Mouse (Mus musculus): ENCODE measurements around the gene Sema3b. TPM values are rescaled to one million over a fixed set of nuclear protein-coding genes. Genes with fewer than 3 reads are reported as not detected.

Gene Sema3b
- polyA plus RNA-seq, 1 experiment from 2014 or later, result 12.5 TPM

- peak; percentile 73 for ATAC-seq (ENCODE audit: low read depth)
- Histone ChIP-seq H3K27me3 (ENCODE audit: control insufficient read depth, insufficient read depth, low read depth, low read length) (no peaks in the 10 kb centered on the region), H3K4me2 (ENCODE audit: low read depth, low read length) (no peak overlapping the region), H3K36me3 (ENCODE audit: control insufficient read depth, insufficient read depth, low read length) (no peaks in the 10 kb centered on the region), H3K9ac (ENCODE audit: low read length) (no peak overlapping the region), H3K27ac (ENCODE audit: low read length) (no peak overlapping the region), H3K4me1 (replicated peaks; ENCODE audit: control insufficient read depth, insufficient read depth, low read length) (peaks cover 14% of the 10 kb centered on the region), H3K4me3 (ENCODE audit: low read length) (no peak overlapping the region), H3K9me3 (ENCODE audit: control insufficient read depth, low read length) (no peaks in the 10 kb centered on the region)
- 14% methylated on average over 5 of the region's 5 CpGs for WGBS
Observed at GRCm38 (mm10) chr9:107645577-107645976, 36.5 kb upstream of the Sema3b start.

GRCm38 (mm10) chr9:107645153-107645510 is 36.1 kb upstream of the Sema3b start:
- Histone ChIP-seq H3K4me3 (ENCODE audit: low read length) (peak overlapping the region; percentile 44), H3K36me3 (ENCODE audit: control insufficient read depth, insufficient read depth, low read length) (no peaks in the 10 kb centered on the region), H3K27ac (ENCODE audit: low read length) (no peak overlapping the region), H3K27me3 (ENCODE audit: control insufficient read depth, insufficient read depth, low read depth, low read length) (no peaks in the 10 kb centered on the region), H3K4me1 (replicated peaks; ENCODE audit: control insufficient read depth, insufficient read depth, low read length) (peaks cover 14% of the 10 kb centered on the region), H3K4me2 (ENCODE audit: low read depth, low read length) (peak overlapping the region; percentile 61), H3K9ac (ENCODE audit: low read length) (peak overlapping the region; percentile 62), H3K9me3 (ENCODE audit: control insufficient read depth, low read length) (no peaks in the 10 kb centered on the region)
- WGBS, result 35% methylated on average over 7 of the region's 7 CpGs
- 0 out of 2 replicates have a peak, but pooled peaks have one; percentile 13 for ATAC-seq (ENCODE audit: low read depth)

- Histone ChIP-seq H3K27me3 (ENCODE audit: control insufficient read depth, insufficient read depth, low read depth, low read length) (no peaks in the 10 kb centered on the region), H3K9ac (ENCODE audit: low read length) (peak overlapping the region; percentile 65), H3K36me3 (ENCODE audit: control insufficient read depth, insufficient read depth, low read length) (no peaks in the 10 kb centered on the region), H3K4me3 (ENCODE audit: low read length) (peak overlapping the region; percentile 44), H3K9me3 (ENCODE audit: control insufficient read depth, low read length) (no peaks in the 10 kb centered on the region), H3K4me1 (replicated peaks; ENCODE audit: control insufficient read depth, insufficient read depth, low read length) (peaks cover 13% of the 10 kb centered on the region), H3K27ac (ENCODE audit: low read length) (no peak overlapping the region; the same call in 1 of the 2 replicates), H3K4me2 (ENCODE audit: low read depth, low read length) (peak overlapping the region; percentile 61)
- peak; percentile 90 for ATAC-seq (ENCODE audit: low read depth)
- WGBS, result 4% methylated on average over 35 of the region's 35 CpGs
Observed at GRCm38 (mm10) chr9:107644495-107645152, 35.6 kb upstream of the Sema3b start.

- Histone ChIP-seq H3K27me3 (ENCODE audit: control insufficient read depth, insufficient read depth, low read depth, low read length) (no peaks in the 10 kb centered on the region), H3K9me3 (ENCODE audit: control insufficient read depth, low read length) (no peaks in the 10 kb centered on the region), H3K9ac (ENCODE audit: low read length) (no peak overlapping the region), H3K4me2 (ENCODE audit: low read depth, low read length) (peak overlapping the region; percentile 61; the same call in 1 of the 2 replicates), H3K27ac (ENCODE audit: low read length) (no peak overlapping the region), H3K36me3 (ENCODE audit: control insufficient read depth, insufficient read depth, low read length) (no peaks in the 10 kb centered on the region), H3K4me1 (replicated peaks; ENCODE audit: control insufficient read depth, insufficient read depth, low read length) (peaks cover 8% of the 10 kb centered on the region; the same call in 1 of the 2 replicates), H3K4me3 (ENCODE audit: low read length) (no peak overlapping the region)
- 88% methylated on average over 13 of the region's 13 CpGs for WGBS
- ATAC-seq (ENCODE audit: low read depth), result no peak
Observed at GRCm38 (mm10) chr9:107643544-107644214, 34.6 kb upstream of the Sema3b start.

GRCm38 (mm10) chr9:107641666-107642065 is 32.6 kb upstream of the Sema3b start:
- H3K4me1 ChIP-seq (replicated peaks; ENCODE audit: control insufficient read depth, insufficient read depth, low read length), result peaks cover 8% of the 10 kb centered on the region; the same call in 1 of the 2 replicates
- no peak for ATAC-seq (ENCODE audit: low read depth)
- no peak overlapping the region for H3K4me3 ChIP-seq (ENCODE audit: low read length)
- H3K9me3 ChIP-seq (ENCODE audit: control insufficient read depth, low read length), result no peaks in the 10 kb centered on the region
- H3K4me2 ChIP-seq (ENCODE audit: low read depth, low read length), result no peak overlapping the region
- no peaks in the 10 kb centered on the region for H3K27me3 ChIP-seq (ENCODE audit: control insufficient read depth, insufficient read depth, low read depth, low read length)
- 69% methylated on average over 8 of the region's 8 CpGs for WGBS
- H3K9ac ChIP-seq (ENCODE audit: low read length), result no peak overlapping the region
- no peaks in the 10 kb centered on the region for H3K36me3 ChIP-seq (ENCODE audit: control insufficient read depth, insufficient read depth, low read length)
- H3K27ac ChIP-seq (ENCODE audit: low read length), result no peak overlapping the region

GRCm38 (mm10) chr9:107640257-107640772 is 31.3 kb upstream of the Sema3b start:
- Histone ChIP-seq H3K9me3 (ENCODE audit: control insufficient read depth, low read length) (no peaks in the 10 kb centered on the region), H3K4me1 (replicated peaks; ENCODE audit: control insufficient read depth, insufficient read depth, low read length) (peaks cover 14% of the 10 kb centered on the region), H3K36me3 (ENCODE audit: control insufficient read depth, insufficient read depth, low read length) (no peaks in the 10 kb centered on the region), H3K4me3 (ENCODE audit: low read length) (no peak overlapping the region), H3K9ac (ENCODE audit: low read length) (no peak overlapping the region), H3K27me3 (ENCODE audit: control insufficient read depth, insufficient read depth, low read depth, low read length) (no peaks in the 10 kb centered on the region), H3K27ac (ENCODE audit: low read length) (no peak overlapping the region), H3K4me2 (ENCODE audit: low read depth, low read length) (no peak overlapping the region)
- WGBS, result 31% methylated on average over 8 of the region's 8 CpGs
- ATAC-seq (ENCODE audit: low read depth), result no peak

GRCm38 (mm10) chr9:107637070-107637469 is 28.0 kb upstream of the Sema3b start:
- 18% methylated on average over 7 of the region's 7 CpGs for WGBS
- Histone ChIP-seq H3K4me2 (ENCODE audit: low read depth, low read length) (no peak overlapping the region), H3K27me3 (ENCODE audit: control insufficient read depth, insufficient read depth, low read depth, low read length) (no peaks in the 10 kb centered on the region), H3K9ac (ENCODE audit: low read length) (no peak overlapping the region), H3K9me3 (ENCODE audit: control insufficient read depth, low read length) (no peaks in the 10 kb centered on the region), H3K27ac (ENCODE audit: low read length) (no peak overlapping the region), H3K36me3 (ENCODE audit: control insufficient read depth, insufficient read depth, low read length) (no peaks in the 10 kb centered on the region), H3K4me1 (replicated peaks; ENCODE audit: control insufficient read depth, insufficient read depth, low read length) (peaks cover 17% of the 10 kb centered on the region), H3K4me3 (ENCODE audit: low read length) (no peak overlapping the region)
- no peak for ATAC-seq (ENCODE audit: low read depth)

- 2% methylated on average over 35 of the region's 38 CpGs for WGBS
- peak; percentile 96 for ATAC-seq (ENCODE audit: low read depth)
- peak within 1 kb of the TSS; percentile 95 for H3K27ac ChIP-seq (ENCODE audit: low read length)
Observed at GRCm38 (mm10) chr9:107635279-107636028, 26.4 kb upstream of the Sema3b start, which contains the start of gene Gnai2. Gene Gnai2, minus strand, starts transcription at chr9:107635367.

More at GRCm38 (mm10) chr9:107635279-107636028, 26.4 kb upstream of the Sema3b start, which contains the start of gene Gnai2:
- Histone ChIP-seq H3K27me3 (ENCODE audit: control insufficient read depth, insufficient read depth, low read depth, low read length) (no peaks in the 10 kb centered on the region), H3K9me3 (ENCODE audit: control insufficient read depth, low read length) (no peaks in the 10 kb centered on the region), H3K36me3 (ENCODE audit: control insufficient read depth, insufficient read depth, low read length) (0 out of 2 replicates have a peak, but pooled peaks cover 4% of the 10 kb centered on the region), H3K4me2 (ENCODE audit: low read depth, low read length) (peak within 1 kb of the TSS; percentile 97), H3K4me3 (ENCODE audit: low read length) (peak within 1 kb of the TSS; percentile 96), H3K9ac (ENCODE audit: low read length) (peak within 1 kb of the TSS; percentile 98), H3K4me1 (replicated peaks; ENCODE audit: control insufficient read depth, insufficient read depth, low read length) (peaks cover 34% of the 10 kb centered on the region)

Measured in lung, embryonic 16.5 days (tissue).